Mouse (Mus musculus) right cerebral cortex, postnatal 36 days (tissue): ENCODE data around the gene Tex101.
"Not testable (repeated sequence)": the region's sequence is repeated elsewhere in the genome, so short reads cannot be mapped to it uniquely, and the experiment has no call there.

Experiments
- DNase-seq, 2 experiments: peaks; one replicate each; pipeline ENCODE4 v3.0.0; 2022; ENCODE audit warnings: low spot score in 2 of 2, mixed read lengths in 1 of 2

Gene Tex101

DNA sequence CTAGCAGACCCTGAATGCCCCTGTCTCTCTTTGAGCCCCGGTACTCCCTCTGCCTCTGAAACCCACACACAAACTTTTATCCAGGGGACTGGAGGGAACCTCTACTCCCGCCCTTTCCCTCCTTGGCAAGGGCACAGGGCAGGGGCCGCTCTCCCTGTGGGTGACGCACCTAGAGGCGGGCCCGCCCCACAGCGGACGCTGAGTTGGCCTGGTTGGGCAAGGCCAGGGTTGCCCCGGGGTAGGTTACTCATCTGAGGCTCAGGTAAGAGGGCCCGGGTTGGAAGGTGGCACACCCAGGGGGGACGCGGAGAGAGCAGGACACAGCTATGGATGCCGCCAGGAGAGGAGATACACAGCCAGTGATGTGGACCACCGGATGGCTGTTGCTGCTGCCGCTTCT lies 40.2 kb downstream of the Tex101 start, which contains the start of gene Lypd3:
TSS of gene Lypd3 (plus strand) at position 287 of the 400 bp plus-strand sequence.
- DNase-seq: no peak

DNA sequence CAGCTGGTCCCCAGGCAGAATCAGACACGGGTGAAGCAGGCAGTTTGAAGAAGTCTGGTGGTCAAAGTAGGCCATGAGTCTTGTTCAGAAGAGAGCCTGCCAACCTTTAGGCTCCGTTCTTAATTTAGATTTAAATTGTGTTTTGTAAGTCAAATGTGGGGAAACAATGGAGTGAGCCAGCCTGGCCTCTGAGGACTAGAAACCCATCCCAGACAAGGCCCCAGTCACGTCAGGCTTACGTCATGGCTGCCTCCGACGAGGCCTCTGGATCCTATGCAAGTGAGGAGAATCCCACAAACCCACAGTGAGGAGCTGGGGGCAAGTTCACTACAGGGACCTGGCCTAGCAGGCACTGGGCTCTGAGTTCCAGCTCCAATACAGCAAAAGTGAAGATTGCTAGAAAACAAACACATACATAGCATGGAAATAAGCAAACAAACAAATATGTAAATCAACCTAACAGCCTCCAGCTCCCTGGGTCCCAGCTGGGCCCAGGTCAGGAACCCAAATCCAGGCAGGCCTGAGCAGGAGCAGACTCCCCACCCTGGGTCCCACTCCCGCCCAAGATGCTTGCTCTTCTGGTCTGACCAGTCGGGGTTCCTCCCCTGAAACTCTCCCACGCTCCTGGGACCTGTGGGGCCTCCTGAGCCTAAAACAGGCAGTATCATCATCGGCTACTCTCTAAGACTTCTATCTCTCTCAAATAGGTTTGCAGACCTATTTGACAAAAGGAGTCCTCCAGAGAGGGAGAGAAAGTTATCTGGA lies 46.2 kb downstream of the Tex101 start:
- DNase-seq: no peak

DNA sequence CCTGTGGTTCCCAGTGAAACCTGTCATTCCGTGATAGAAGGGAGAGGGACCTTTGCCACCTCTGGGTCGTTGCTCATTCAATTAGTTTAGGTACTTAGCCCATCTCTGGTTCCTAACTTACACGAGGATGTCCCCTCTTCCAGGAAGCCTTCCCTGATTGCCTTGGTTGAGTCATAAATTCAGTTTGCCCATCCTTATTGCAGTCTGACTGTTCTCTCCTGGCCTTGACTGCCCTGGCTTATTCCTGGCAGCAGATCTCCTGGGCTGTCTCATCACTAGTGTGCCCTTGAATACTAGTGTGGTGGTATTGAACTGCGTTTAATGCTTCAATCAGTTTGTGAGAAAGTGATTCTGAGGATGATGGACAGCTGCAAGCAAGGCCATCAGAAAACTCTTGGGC lies 46.8 kb downstream of the Tex101 start:
- no peak for DNase-seq

DNA sequence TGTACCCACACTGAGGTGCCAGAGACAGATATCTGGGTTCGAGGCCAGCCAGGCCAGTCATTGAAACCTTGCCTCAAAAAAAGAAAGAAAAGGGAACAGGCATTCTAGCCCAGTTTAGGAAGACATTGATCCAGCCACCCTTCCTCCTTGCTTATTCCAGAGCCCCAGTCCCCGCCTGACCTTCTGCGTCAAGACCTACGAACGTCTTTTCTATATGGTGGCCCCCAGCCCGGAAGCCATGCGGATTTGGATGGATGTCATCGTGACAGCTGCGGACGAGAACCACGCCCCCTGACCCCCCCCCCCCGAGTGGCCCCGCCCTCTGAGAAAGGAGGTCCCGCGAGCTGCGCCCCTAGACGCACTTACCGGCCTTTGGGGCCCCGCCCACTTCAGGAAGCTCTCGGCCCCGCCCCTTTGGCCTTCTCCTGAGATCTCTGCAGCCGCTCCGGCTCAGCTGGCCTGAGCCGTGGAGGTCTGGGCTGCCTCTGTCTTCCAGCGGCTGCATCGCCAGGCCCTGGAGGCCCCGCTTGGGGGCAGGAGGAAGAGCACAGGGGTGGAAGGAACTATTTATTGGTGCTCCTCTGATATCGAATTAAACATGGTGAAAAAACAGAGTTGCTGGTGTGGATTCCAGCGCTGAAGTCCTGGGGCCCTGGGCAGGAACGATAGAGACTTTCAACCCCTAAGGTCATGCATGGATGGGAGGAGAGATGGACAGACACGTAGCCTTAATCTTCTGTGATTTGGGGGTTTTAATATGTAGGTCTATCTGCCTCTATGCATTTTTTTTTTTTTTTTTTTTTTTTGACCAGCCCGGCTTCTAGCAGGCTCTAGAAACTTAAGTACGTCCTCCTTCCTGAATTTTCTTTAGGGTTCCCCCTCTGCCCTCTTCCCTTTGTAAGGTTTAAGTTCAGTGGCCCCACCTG lies 47.5 kb downstream of the Tex101 start:
- DNase-seq: no peak

DNA sequence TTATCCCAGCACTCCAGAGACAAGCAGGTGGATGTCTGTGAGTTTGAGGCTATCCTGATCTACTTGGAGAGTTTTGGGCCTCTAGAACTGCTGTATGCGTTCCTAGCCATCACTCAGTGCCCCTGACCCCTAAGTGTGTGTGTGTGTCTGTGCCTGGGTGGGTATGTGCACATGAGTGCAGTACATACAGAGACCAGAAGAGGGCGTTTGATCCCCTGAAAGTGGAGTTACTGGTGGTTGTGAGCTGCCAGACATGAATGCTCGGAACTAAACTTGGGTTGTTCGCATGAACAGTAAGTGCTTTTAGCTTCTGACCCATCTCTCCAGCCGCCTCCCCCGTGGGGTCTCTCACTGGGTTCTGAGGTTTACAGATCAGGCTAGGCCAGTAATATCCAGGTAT lies 53.5 kb downstream of the Tex101 start:
- DNase-seq: no peak

DNA sequence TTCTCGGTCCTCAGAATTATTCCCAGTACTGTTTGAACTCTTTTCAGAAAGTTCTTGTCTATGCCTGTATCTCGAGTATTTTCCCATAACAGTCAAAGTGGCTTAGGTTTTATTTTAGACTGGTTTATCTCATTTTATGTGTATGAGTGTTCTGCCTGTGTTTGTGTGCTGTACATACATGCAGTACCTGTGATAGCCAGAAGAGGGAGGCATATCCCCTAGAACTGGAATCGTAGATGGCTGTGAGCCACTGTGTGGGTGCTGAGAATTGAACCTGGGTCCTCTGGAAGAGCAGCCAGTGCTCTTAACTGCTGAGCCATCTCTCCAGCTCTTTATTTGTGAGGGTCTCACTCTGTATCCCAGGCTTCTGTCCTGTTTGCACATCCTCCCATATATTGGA lies 55.3 kb downstream of the Tex101 start:
- no peak for DNase-seq

DNA sequence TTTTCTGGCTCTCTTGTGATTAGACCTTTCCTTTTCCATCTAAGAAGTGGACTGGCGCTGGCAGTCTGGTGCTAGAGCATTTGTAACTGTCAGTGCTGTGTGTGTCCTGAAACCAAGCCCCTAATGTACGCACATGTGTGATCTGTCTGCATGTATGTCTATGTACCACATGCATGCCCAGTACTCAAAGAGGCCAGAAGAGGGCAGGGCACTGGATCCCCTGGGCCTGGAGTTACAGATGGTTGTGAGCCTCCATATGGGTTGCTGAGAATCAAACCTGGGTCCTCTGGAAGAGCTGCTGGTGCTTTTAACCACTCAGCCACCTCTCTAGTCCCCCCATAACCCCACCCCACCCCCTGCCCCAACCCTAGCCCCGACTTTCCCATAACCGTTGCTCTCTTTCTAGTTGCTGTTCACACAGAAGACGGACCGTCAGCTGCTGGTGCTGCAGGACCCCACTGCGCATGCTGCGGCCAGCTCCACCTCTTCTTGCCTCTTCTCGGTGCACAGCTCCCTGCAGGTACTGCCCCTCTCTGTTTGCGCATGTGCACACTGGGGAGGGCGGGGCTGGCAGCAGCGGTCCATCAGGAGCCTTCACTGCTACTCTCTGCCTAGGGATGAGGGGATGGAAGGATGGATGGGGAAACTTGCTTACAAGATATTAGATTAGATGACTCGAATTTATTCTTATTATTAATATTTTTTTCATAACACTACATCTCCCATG lies 56.6 kb downstream of the Tex101 start:
- DNase-seq: no peak

DNA sequence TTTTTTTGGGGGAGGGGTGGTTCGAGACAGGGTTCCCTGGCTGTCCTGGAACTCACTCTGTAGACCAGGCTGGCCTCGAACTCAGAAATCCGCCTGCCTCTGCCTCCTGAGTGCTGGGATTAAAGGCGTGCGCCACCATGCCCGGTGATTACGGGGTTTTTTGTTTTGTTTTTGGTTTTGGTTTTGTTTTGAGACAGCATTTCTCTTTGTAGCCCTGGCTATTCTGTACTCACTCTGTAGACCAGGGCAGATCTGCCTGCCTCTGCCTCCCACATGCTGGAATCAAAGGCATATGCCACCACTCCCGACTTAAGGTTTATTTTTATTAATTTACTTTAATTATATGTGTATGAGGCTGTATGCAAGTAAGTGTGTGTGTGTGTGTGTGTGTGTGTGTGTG lies 58.1 kb downstream of the Tex101 start:
- not testable (repeated sequence) for DNase-seq
